Mouse (Mus musculus): Measurements from ENCODE around the gene Csk. TPM values are rescaled to one million over a fixed set of nuclear protein-coding genes. Genes with fewer than 3 reads are reported as not detected.

Gene Csk
- total and polyA plus RNA-seq, 3 experiments: 213 to 338 TPM; not detected in 1

DNA sequence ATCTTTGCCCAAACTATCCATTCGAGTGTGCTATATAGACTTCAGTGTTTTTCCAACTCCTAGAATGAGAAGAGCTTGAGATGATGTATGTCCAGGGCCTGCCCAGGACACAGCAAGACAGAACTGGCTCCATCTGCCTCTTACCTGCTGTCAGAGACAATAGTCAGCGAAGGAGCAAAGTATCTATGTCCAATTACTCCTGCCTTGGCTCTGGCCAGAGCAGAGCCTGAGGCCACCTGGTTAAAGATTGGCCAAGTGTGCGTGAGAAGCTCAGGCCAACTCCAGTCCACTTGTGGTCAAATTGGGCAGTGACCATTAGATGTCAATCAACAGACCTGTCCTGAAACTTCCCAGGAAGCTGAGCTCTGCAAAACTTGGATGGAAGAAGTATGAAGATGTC, 16.1 kb upstream of the Csk start:
- H3K27me3 ChIP-seq (ENCODE audit: control insufficient read depth in 1 of 2, insufficient read depth in 2 of 2, low read length in 2 of 2): peaks cover 0 to 6% of the 10 kb centered on the region in 2 experiments; a peak in 2 of 4 replicates
- no peak overlapping the region for H3K27ac ChIP-seq (ENCODE audit: control insufficient read depth, low read depth, low read length)

DNA sequence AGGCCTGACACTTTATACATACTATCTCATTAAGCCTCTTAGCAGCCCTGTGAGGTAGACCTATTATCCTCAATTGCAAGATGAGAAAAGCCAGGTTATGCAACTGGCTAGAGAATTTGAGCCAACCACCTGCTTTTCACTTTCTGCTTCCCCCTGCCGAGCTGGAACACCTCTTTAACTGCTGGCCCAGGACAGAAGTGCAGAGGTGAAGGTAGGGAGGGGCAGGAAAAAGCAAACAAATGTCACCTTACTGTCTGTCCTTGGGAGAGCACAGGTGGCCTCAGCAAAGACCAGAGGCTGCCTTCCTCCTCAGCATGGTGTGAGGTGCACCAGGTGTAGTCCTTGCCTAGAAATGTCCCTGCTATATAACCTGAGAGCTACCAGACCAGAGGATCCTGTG, 14.8 kb upstream of the Csk start:
- Histone ChIP-seq H3K36me3 (ENCODE audit: control insufficient read depth in 1 of 2, insufficient read depth in 2 of 2, low read length in 2 of 2) (no peaks in the 10 kb centered on the region), H3K79me2 (ENCODE audit: control insufficient read depth, insufficient read depth, low read length, poor library complexity) (no peaks in the 10 kb centered on the region), H3K27me3 (ENCODE audit: control insufficient read depth in 1 of 2, insufficient read depth in 2 of 2, low read length in 2 of 2) (peaks cover 0 to 6% of the 10 kb centered on the region in 2 experiments; a peak in 2 of 4 replicates), H3K9me3 (replicated peaks; ENCODE audit: insufficient read depth, low read length) (no peaks in the 10 kb centered on the region), H3K4me1 (ENCODE audit: control insufficient read depth in 1 of 2, insufficient read depth in 2 of 2, low read length in 2 of 2) (no peaks in the 10 kb centered on the region), H3K9ac (ENCODE audit: control insufficient read depth, low read depth, low read length, poor library complexity, severe bottlenecking) (no peak overlapping the region), H3K4me3 (ENCODE audit: control insufficient read depth in 1 of 2, insufficient read depth in 1 of 2, low read depth in 2 of 2, low read length in 2 of 2) (no peak overlapping the region), H3K27ac (ENCODE audit: control insufficient read depth, low read depth, low read length) (no peak overlapping the region)
- no peak for TF ChIP-seq MAZ (IDR thresholded peaks at IDR 0.05; ENCODE audit: low read depth, low read length)
- no peak for TF ChIP-seq HCFC1 (IDR thresholded peaks at IDR 0.05; ENCODE audit: low read depth, low read length)
- no peak for TF ChIP-seq ZC3H11A (IDR thresholded peaks at IDR 0.05; ENCODE audit: low read depth, low read length)
- no peak for TF ChIP-seq USF1 (IDR thresholded peaks at IDR 0.05; ENCODE audit: low read depth, low read length)
- no peak for DNase-seq (ENCODE audit: low read depth, low spot score)

More for the DNA sequence above, 16.1 kb upstream of the Csk start:
- Histone ChIP-seq H3K4me1 (ENCODE audit: control insufficient read depth in 1 of 2, insufficient read depth in 2 of 2, low read length in 2 of 2) (no peaks in the 10 kb centered on the region), H3K9ac (ENCODE audit: control insufficient read depth, low read depth, low read length, poor library complexity, severe bottlenecking) (no peak overlapping the region), H3K4me3 (ENCODE audit: control insufficient read depth in 1 of 2, insufficient read depth in 1 of 2, low read depth in 2 of 2, low read length in 2 of 2) (no peak overlapping the region), H3K36me3 (ENCODE audit: control insufficient read depth in 1 of 2, insufficient read depth in 2 of 2, low read length in 2 of 2) (no peaks in the 10 kb centered on the region), H3K79me2 (ENCODE audit: control insufficient read depth, insufficient read depth, low read length, poor library complexity) (no peaks in the 10 kb centered on the region), H3K9me3 (replicated peaks; ENCODE audit: insufficient read depth, low read length) (no peaks in the 10 kb centered on the region)
- TF ChIP-seq CHD2 (IDR thresholded peaks at IDR 0.05; ENCODE audit: low read length): no peak
- no peak for TF ChIP-seq JUND (IDR thresholded peaks at IDR 0.05; ENCODE audit: low read depth, low read length)
- no peak for TF ChIP-seq NRF1 (IDR thresholded peaks at IDR 0.05; ENCODE audit: insufficient read depth, low read depth, low read length, poor library complexity, severe bottlenecking)
- no peak for TF ChIP-seq E2F4 (IDR thresholded peaks at IDR 0.05; ENCODE audit: borderline replicate concordance, low read depth, low read length)
- TF ChIP-seq MXI1 (IDR thresholded peaks at IDR 0.05; ENCODE audit: low read depth, low read length): no peak
- TF ChIP-seq POLR2AphosphoS5 (IDR thresholded peaks at IDR 0.05; ENCODE audit: borderline replicate concordance, low read depth, low read length): no peak
- no peak for TF ChIP-seq ZKSCAN1 (IDR thresholded peaks at IDR 0.05; ENCODE audit: low read depth, low read length)
- no peak for TF ChIP-seq EP300 (IDR thresholded peaks at IDR 0.05; ENCODE audit: low read depth in 1 of 2, low read length in 2 of 2)
- TF ChIP-seq ETS1 (IDR thresholded peaks at IDR 0.05; ENCODE audit: low read depth, low read length): no peak
- DNase-seq (ENCODE audit: low read depth, low spot score): no peak

DNA sequence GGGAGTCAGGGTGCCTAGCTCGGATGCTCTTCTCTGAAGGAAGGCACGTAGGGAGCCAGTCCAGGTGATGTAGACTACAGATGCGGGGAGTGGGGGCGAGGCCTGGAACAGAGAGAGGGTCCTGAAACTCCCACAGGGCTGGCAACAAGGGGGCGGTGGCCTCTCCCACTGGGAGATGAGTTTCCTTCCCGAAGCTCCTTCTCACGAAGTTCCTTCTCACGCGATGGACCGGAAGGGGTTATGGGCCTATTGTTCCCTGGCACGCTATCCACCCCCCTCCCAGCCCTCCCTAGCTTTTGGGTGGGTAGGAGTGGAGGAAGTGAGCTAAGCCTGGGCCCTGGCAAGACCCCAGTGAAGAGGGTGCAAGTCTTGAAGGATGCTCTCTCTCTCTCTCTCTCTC, 14.4 kb upstream of the Csk start:
- no peak overlapping the region for H3K4me3 ChIP-seq (ENCODE audit: control insufficient read depth in 1 of 2, insufficient read depth in 1 of 2, low read depth in 2 of 2, low read length in 2 of 2)
- TF ChIP-seq JUND (IDR thresholded peaks at IDR 0.05; ENCODE audit: low read depth, low read length) (no peak), ZNF384 (IDR thresholded peaks at IDR 0.05; ENCODE audit: low read depth, low read length) (no peak), ZMIZ1 (IDR thresholded peaks at IDR 0.05; ENCODE audit: low read depth, low read length) (no peak), RCOR1 (IDR thresholded peaks at IDR 0.05; ENCODE audit: low read depth, low read length) (no peak), MAZ (IDR thresholded peaks at IDR 0.05; ENCODE audit: low read depth, low read length) (no peak), BHLHE40 (IDR thresholded peaks at IDR 0.05; ENCODE audit: borderline replicate concordance, low read depth, low read length) (no peak)

More for the DNA sequence above, 14.4 kb upstream of the Csk start:
- Histone ChIP-seq H3K27ac (ENCODE audit: control insufficient read depth, low read depth, low read length) (no peak overlapping the region), H3K9me3 (replicated peaks; ENCODE audit: insufficient read depth, low read length) (no peaks in the 10 kb centered on the region), H3K4me1 (ENCODE audit: control insufficient read depth in 1 of 2, insufficient read depth in 2 of 2, low read length in 2 of 2) (no peaks in the 10 kb centered on the region), H3K79me2 (ENCODE audit: control insufficient read depth, insufficient read depth, low read length, poor library complexity) (no peaks in the 10 kb centered on the region), H3K27me3 (ENCODE audit: control insufficient read depth in 1 of 2, insufficient read depth in 2 of 2, low read length in 2 of 2) (peaks cover 0 to 6% of the 10 kb centered on the region in 2 experiments; a peak in 2 of 4 replicates), H3K36me3 (ENCODE audit: control insufficient read depth in 1 of 2, insufficient read depth in 2 of 2, low read length in 2 of 2) (no peaks in the 10 kb centered on the region), H3K9ac (ENCODE audit: control insufficient read depth, low read depth, low read length, poor library complexity, severe bottlenecking) (no peak overlapping the region)
- no peak for DNase-seq (ENCODE audit: low read depth, low spot score)

All from MEL (cell line).